Mouse (Mus musculus) erythroblast, embryonic 14.5 days (primary cell): ENCODE measurements around the gene Scai. TPM values are rescaled to one million over a fixed set of nuclear protein-coding genes. Genes with fewer than 3 reads are reported as not detected.

Experiments used
- H3K27me3 ChIP-seq: 2 replicates; pipeline ENCODE4 v1.6.1; 2012; ENCODE audit warnings: inconsistent platforms; ENCODE audit not compliant: control insufficient read depth
- H3K36me3 ChIP-seq: 2 replicates; pipeline ENCODE4 v1.6.1; 2012; ENCODE audit warnings: mild to moderate bottlenecking, inconsistent platforms; ENCODE audit not compliant: control insufficient read depth
- H3K4me1 ChIP-seq: 2 replicates; pipeline ENCODE4 v1.6.1; 2012; ENCODE audit warnings: inconsistent platforms; ENCODE audit not compliant: control insufficient read depth
- H3K4me3 ChIP-seq: replicated peaks from 2 replicates; pipeline ENCODE3; 2012; ENCODE audit warnings: moderate library complexity, mild to moderate bottlenecking, inconsistent platforms
- H3K9me3 ChIP-seq: 2 replicates; pipeline ENCODE4 v1.6.1; 2012; ENCODE audit warnings: low read length, inconsistent platforms, mixed read lengths; ENCODE audit not compliant: control insufficient read depth
- GATA1 ChIP-seq: IDR thresholded peaks from 2 replicates; pipeline ENCODE4 v1.6.1; 2012; ENCODE audit warnings: low read length, inconsistent platforms, mixed read lengths
- TAL1 ChIP-seq: IDR thresholded peaks from 3 replicates; pipeline ENCODE4 v1.6.1; 2012; ENCODE audit warnings: low read length, inconsistent platforms, mixed read lengths
- polyA plus RNA-seq: library from polyadenylated mRNA; stranded (reverse); fragments of >175 nt; gene quantifications from 2 replicates; pipeline ENCODE4 v1.2.3, GENCODE M21; 2012

The Scai gene
- polyA plus RNA-seq, 1 experiment = 1.1 TPM

- H3K27me3 ChIP-seq = no peaks in the 10 kb centered on the region
- no peak overlapping the region for H3K4me3 ChIP-seq
- H3K36me3 ChIP-seq = peaks cover 10% of the 10 kb centered on the region
- H3K4me1 ChIP-seq = no peaks in the 10 kb centered on the region
- H3K9me3 ChIP-seq = no peaks in the 10 kb centered on the region
- TF ChIP-seq TAL1 (no peak), GATA1 (no peak)
These were observed 92.5 kb downstream of the Scai start for GRCm38 (mm10) chr2:39097993-39098392.

GRCm38 (mm10) chr2:39091966-39092365, 98.6 kb downstream of the Scai start:
- H3K27me3 ChIP-seq = no peaks in the 10 kb centered on the region
- no peaks in the 10 kb centered on the region for H3K9me3 ChIP-seq
- H3K4me3 ChIP-seq = no peak overlapping the region
- no peak for TF ChIP-seq GATA1
- TF ChIP-seq TAL1 = no peak
- H3K36me3 ChIP-seq = peaks cover 3% of the 10 kb centered on the region
- no peaks in the 10 kb centered on the region for H3K4me1 ChIP-seq

GRCm38 (mm10) chr2:39082706-39083105, 107.8 kb downstream of the Scai start:
- TF ChIP-seq GATA1 (no peak), TAL1 (no peak)
- Histone ChIP-seq H3K4me3 (no peak overlapping the region), H3K27me3 (no peaks in the 10 kb centered on the region), H3K9me3 (no peaks in the 10 kb centered on the region), H3K4me1 (no peaks in the 10 kb centered on the region), H3K36me3 (peaks cover 18% of the 10 kb centered on the region)

- TF ChIP-seq TAL1 (no peak), GATA1 (no peak)
- Histone ChIP-seq H3K36me3 (no peaks in the 10 kb centered on the region), H3K4me1 (peaks cover 10% of the 10 kb centered on the region), H3K27me3 (no peaks in the 10 kb centered on the region), H3K9me3 (no peaks in the 10 kb centered on the region), H3K4me3 (no peak overlapping the region)
These were observed 119.9 kb downstream of the Scai start for GRCm38 (mm10) chr2:39070666-39071065.

- Histone ChIP-seq H3K9me3 (no peaks in the 10 kb centered on the region), H3K36me3 (peaks cover under 1% of the 10 kb centered on the region; the same call in 1 of the 2 replicates), H3K27me3 (no peaks in the 10 kb centered on the region), H3K4me3 (no peak overlapping the region), H3K4me1 (peaks cover 19% of the 10 kb centered on the region)
- TF ChIP-seq GATA1 = no peak
- TF ChIP-seq TAL1 = no peak
These were observed 121.4 kb downstream of the Scai start for GRCm38 (mm10) chr2:39069096-39069495.

- H3K27me3 ChIP-seq = no peaks in the 10 kb centered on the region
- H3K4me1 ChIP-seq = peaks cover 26% of the 10 kb centered on the region
- peak within 1 kb of the TSS; percentile 89 for H3K4me3 ChIP-seq
- TF ChIP-seq TAL1 = no peak
- TF ChIP-seq GATA1 = no peak
- H3K36me3 ChIP-seq = peaks cover 29% of the 10 kb centered on the region
- H3K9me3 ChIP-seq = no peaks in the 10 kb centered on the region
These were observed 125.0 kb downstream of the Scai start, which contains the start of gene Golga1 for GRCm38 (mm10) chr2:39065400-39065987. Gene Golga1, minus strand, starts transcription at chr2:39065541.

- peak overlapping the region; percentile 89 for H3K4me3 ChIP-seq
- peaks cover 36% of the 10 kb centered on the region for H3K36me3 ChIP-seq
- H3K9me3 ChIP-seq = no peaks in the 10 kb centered on the region
- no peaks in the 10 kb centered on the region for H3K27me3 ChIP-seq
- peaks cover 26% of the 10 kb centered on the region for H3K4me1 ChIP-seq
- no peak for TF ChIP-seq GATA1
- TF ChIP-seq TAL1 = no peak
These were observed 125.7 kb downstream of the Scai start for GRCm38 (mm10) chr2:39064687-39065399.

- TF ChIP-seq TAL1 = no peak
- TF ChIP-seq GATA1 = no peak
- no peak overlapping the region for H3K4me3 ChIP-seq
- H3K36me3 ChIP-seq = peaks cover 93% of the 10 kb centered on the region
- H3K4me1 ChIP-seq = no peaks in the 10 kb centered on the region
- no peaks in the 10 kb centered on the region for H3K9me3 ChIP-seq
- no peaks in the 10 kb centered on the region for H3K27me3 ChIP-seq
These were observed 142.0 kb downstream of the Scai start for GRCm38 (mm10) chr2:39048515-39048914.

- Histone ChIP-seq H3K27me3 (no peaks in the 10 kb centered on the region), H3K4me3 (no peak overlapping the region), H3K4me1 (no peaks in the 10 kb centered on the region), H3K9me3 (no peaks in the 10 kb centered on the region), H3K36me3 (peaks cover 87% of the 10 kb centered on the region)
- TF ChIP-seq GATA1 = no peak
- no peak for TF ChIP-seq TAL1
These were observed 150.3 kb downstream of the Scai start for GRCm38 (mm10) chr2:39040215-39040614.

GRCm38 (mm10) chr2:39031611-39032010, 158.9 kb downstream of the Scai start:
- peaks cover 82% of the 10 kb centered on the region for H3K36me3 ChIP-seq
- H3K4me3 ChIP-seq = no peak overlapping the region
- peaks cover 5% of the 10 kb centered on the region for H3K4me1 ChIP-seq
- no peaks in the 10 kb centered on the region for H3K9me3 ChIP-seq
- no peak for TF ChIP-seq GATA1
- TF ChIP-seq TAL1 = no peak
- H3K27me3 ChIP-seq = no peaks in the 10 kb centered on the region
